Comparison of ENCODE assay signal across 19 mouse cellular contexts in genomic region chr2:145011221-145011620, GRCm38 (mm10).
A peak's percentile ranks its signal among the peaks of the same experiment; 100 is the strongest.
DNase-seq lines count a peak whose midpoint lies in the region; ATAC-seq lines count a peak whose summit lies in the region.
"Had no signal": no experiment of that assay in that cellular context is flagged by ENCODE, and none has a peak within 500 bp of the region (broad histone marks: within the 10 kb centered on the region; RNA-seq: fewer than 3 reads in every experiment).

No protein-coding gene starts in this region.

- DNase-seq in adrenal gland, adult (ENCODE audit: inconsistent age in 2 of 2, low spot score in 1 of 2): peak; percentile 5 to 77
- DNase-seq in adrenal gland, adult 18-20 months (ENCODE audit: low spot score in 2 of 2): no peak
- peak; percentile 28 for DNase-seq in heart, adult 8-10 months (ENCODE audit: low spot score)
- DNase-seq in heart, postnatal 25 days (ENCODE audit: low spot score): no peak
- DNase-seq in adrenal gland, postnatal 14 days: peak; percentile 32
- peak; percentile 27 to 29 for DNase-seq in heart, postnatal 10 days
- DNase-seq in layer of hippocampus, adult 9-11 months: no peak
- DNase-seq: B cell, adult 2 months; cerebellum, adult 11 months; cerebellum, adult 8-10 months; cerebellum, postnatal 14 days; embryo, embryonic 11 days; gastrocnemius, adult 2 months; gastrocnemius, postnatal 25 days; kidney, adult 8-10 months had no signal

- ATAC-seq in inflammation-experienced regulatory T-cells, adult 6 months: no peak
- ATAC-seq: CD4-positive, CD25-positive, alpha-beta regulatory T cell, adult 4 months; forebrain, embryonic 14.5 days; intestine, postnatal 0 days had no signal

- intact Hi-C loops in heart, postnatal 25 days (cut with DNase I): no loop called here
- intact Hi-C loops in heart, postnatal 10 days (cut with DNase I): loop anchor here (10.0 kb wide), 1 partner anchor 504 kb away; no protein-coding TSS in a partner anchor

Comparison
In these comparisons a context has a peak if more than half of its experiments do, and no peak if none do; other contexts are left out.
1. DNase-seq: peak in adrenal gland, adult (2 of 2), heart, adult 8-10 months (single experiment), adrenal gland, postnatal 14 days (single experiment) and heart, postnatal 10 days (2 of 2); none in adrenal gland, adult 18-20 months (0 of 2), heart, postnatal 25 days (single experiment) and layer of hippocampus, adult 9-11 months (single experiment).